Mouse (Mus musculus) intestine, embryonic 16.5 days (tissue): ENCODE data around the gene Gpbar1. TPM values are rescaled to one million over a fixed set of nuclear protein-coding genes. Genes with fewer than 3 reads are reported as not detected.

ENCODE experiments used
- ATAC-seq: fragments of 200-750 bp; cut with Nextera tagmentation; 2 replicates; pipeline ENCODE4 v1.8.0; 2017; ENCODE audit warnings: moderate TSS enrichment, moderate library complexity
- H3K27ac ChIP-seq: fragments of 300-500 bp; sonication (generic); 2 replicates; pipeline ENCODE4 v1.5.1; 2014; ENCODE audit warnings: mild to moderate bottlenecking, low read length
- H3K27me3 ChIP-seq: fragments of 300-500 bp; sonication (generic); replicated peaks from 2 replicates; pipeline ENCODE4 v1.6.1; 2014; ENCODE audit warnings: low read length, control low read depth, mixed read lengths; ENCODE audit not compliant: control insufficient read depth, insufficient read depth
- H3K36me3 ChIP-seq: fragments of 300-500 bp; sonication (generic); 2 replicates; pipeline ENCODE4 v1.6.1; 2014; ENCODE audit warnings: low read length, control low read depth; ENCODE audit not compliant: control insufficient read depth, insufficient read depth
- H3K4me1 ChIP-seq: fragments of 300-500 bp; sonication (generic); 2 replicates; pipeline ENCODE4 v1.6.1; 2014; ENCODE audit warnings: low read length, control low read depth, mixed read lengths; ENCODE audit not compliant: control insufficient read depth, insufficient read depth
- H3K4me2 ChIP-seq: fragments of 300-500 bp; sonication (generic); 2 replicates; pipeline ENCODE4 v1.6.1; 2014; ENCODE audit warnings: low read depth, low read length, control low read depth
- H3K4me3 ChIP-seq: fragments of 300-500 bp; sonication (generic); 2 replicates; pipeline ENCODE4 v1.5.1; 2014; ENCODE audit warnings: mild to moderate bottlenecking, low read length
- H3K9ac ChIP-seq: fragments of 300-500 bp; sonication (generic); 2 replicates; pipeline ENCODE4 v1.6.1; 2014; ENCODE audit warnings: low read depth, low read length
- H3K9me3 ChIP-seq: fragments of 300-500 bp; sonication (generic); 2 replicates; pipeline ENCODE4 v1.6.1; 2016; ENCODE audit warnings: low read length, control low read depth; ENCODE audit not compliant: control insufficient read depth
- WGBS: fragments of 180-500 bp; shearing (Covaris S2); extraction: QIAGEN DNeasy Blood & Tissue Kit; methylation state at CpG from one replicate; pipeline ENCODE4 v1.1.7; 2014; 5-methylcytosine and 5-hydroxymethylcytosine counted together
- polyA plus RNA-seq: library from polyadenylated mRNA; unstranded; fragments of >200 nt; fragmentation: Nextera tagmentation; extraction: Ambion mirVana; gene quantifications from 2 replicates; pipeline ENCODE4 v1.2.1, GENCODE M21; 2015

The Gpbar1 gene
- polyA plus RNA-seq, 1 experiment from 2014 or later: 2.7 TPM

- Histone ChIP-seq H3K9me3 (no peaks in the 10 kb centered on the region), H3K27me3 (no peaks in the 10 kb centered on the region), H3K4me3 (no peak overlapping the region), H3K27ac (peak overlapping the region; percentile 99), H3K36me3 (peaks cover 3% of the 10 kb centered on the region; the same call in 1 of the 2 replicates), H3K4me1 (peaks cover 94% of the 10 kb centered on the region), H3K4me2 (no peak overlapping the region), H3K9ac (peak overlapping the region; percentile 53)
- 79% methylated on average over 5 of the region's 5 CpGs for WGBS
- no peak for ATAC-seq
These were observed 19.9 kb downstream of the Gpbar1 start for GRCm38 (mm10) chr1:74298157-74298750.

GRCm38 (mm10) chr1:74298996-74299395 is 20.6 kb downstream of the Gpbar1 start:
- no peak for ATAC-seq
- H3K9ac ChIP-seq: peak overlapping the region; percentile 12; the same call in 1 of the 2 replicates
- no peaks in the 10 kb centered on the region for H3K27me3 ChIP-seq
- H3K4me3 ChIP-seq: no peak overlapping the region
- H3K27ac ChIP-seq: peak overlapping the region; percentile 99
- peaks cover 88% of the 10 kb centered on the region for H3K4me1 ChIP-seq
- H3K4me2 ChIP-seq: 0 out of 2 replicates have a peak overlapping the region, but pooled peaks have one; percentile 20
- H3K36me3 ChIP-seq: no peaks in the 10 kb centered on the region; the same call in 1 of the 2 replicates
- H3K9me3 ChIP-seq: no peaks in the 10 kb centered on the region
- 54% methylated on average over 5 of the region's 5 CpGs for WGBS

GRCm38 (mm10) chr1:74300347-74301110 is 22.2 kb downstream of the Gpbar1 start:
- Histone ChIP-seq H3K27me3 (no peaks in the 10 kb centered on the region), H3K4me1 (peaks cover 78% of the 10 kb centered on the region), H3K27ac (peak overlapping the region; percentile 54), H3K4me2 (no peak overlapping the region), H3K9ac (peak overlapping the region; percentile 8), H3K4me3 (no peak overlapping the region), H3K36me3 (no peaks in the 10 kb centered on the region; the same call in 1 of the 2 replicates), H3K9me3 (no peaks in the 10 kb centered on the region)
- WGBS: 67% methylated on average over 6 of the region's 6 CpGs
- ATAC-seq: no peak

GRCm38 (mm10) chr1:74302229-74302628 is 23.9 kb downstream of the Gpbar1 start:
- H3K27me3 ChIP-seq: no peaks in the 10 kb centered on the region
- peak overlapping the region; percentile 85; the same call in 1 of the 2 replicates for H3K9ac ChIP-seq
- H3K4me3 ChIP-seq: peak overlapping the region; percentile 72; the same call in 1 of the 2 replicates
- 86% methylated on average over 7 of the region's 7 CpGs for whole genome bisulfite sequencing
- H3K9me3 ChIP-seq: no peaks in the 10 kb centered on the region
- peak overlapping the region; percentile 66 for H3K4me2 ChIP-seq
- peaks cover 62% of the 10 kb centered on the region for H3K4me1 ChIP-seq
- no peaks in the 10 kb centered on the region; the same call in 1 of the 2 replicates for H3K36me3 ChIP-seq
- no peak for ATAC-seq
- no peak overlapping the region for H3K27ac ChIP-seq

- peak overlapping the region; percentile 85 for H3K9ac ChIP-seq
- ATAC-seq: no peak
- H3K4me2 ChIP-seq: peak overlapping the region; percentile 66
- no peak overlapping the region for H3K27ac ChIP-seq
- H3K4me1 ChIP-seq: peaks cover 62% of the 10 kb centered on the region
- H3K9me3 ChIP-seq: no peaks in the 10 kb centered on the region
- peak overlapping the region; percentile 72 for H3K4me3 ChIP-seq
- no peaks in the 10 kb centered on the region; the same call in 1 of the 2 replicates for H3K36me3 ChIP-seq
- H3K27me3 ChIP-seq: no peaks in the 10 kb centered on the region
- WGBS: 59% methylated on average over 2 of the region's 2 CpGs
These were observed 24.5 kb downstream of the Gpbar1 start for GRCm38 (mm10) chr1:74302835-74303234.

- peak overlapping the region; percentile 66 for H3K4me2 ChIP-seq
- H3K4me1 ChIP-seq: peaks cover 53% of the 10 kb centered on the region
- H3K9ac ChIP-seq: peak overlapping the region; percentile 85
- no peaks in the 10 kb centered on the region; the same call in 1 of the 2 replicates for H3K36me3 ChIP-seq
- under 1% methylated on average over 56 of the region's 56 CpGs for WGBS
- ATAC-seq: peak; percentile 87
- peak overlapping the region; percentile 72 for H3K4me3 ChIP-seq
- no peaks in the 10 kb centered on the region for H3K9me3 ChIP-seq
- peak overlapping the region; percentile 89 for H3K27ac ChIP-seq
- no peaks in the 10 kb centered on the region for H3K27me3 ChIP-seq
These were observed 25.4 kb downstream of the Gpbar1 start for GRCm38 (mm10) chr1:74303509-74304338.

- H3K4me2 ChIP-seq: peak overlapping the region; percentile 66
- peak overlapping the region; percentile 85 for H3K9ac ChIP-seq
- 7% methylated on average over 12 of the region's 12 CpGs for WGBS
- no peak for ATAC-seq
- H3K4me1 ChIP-seq: peaks cover 47% of the 10 kb centered on the region
- H3K27ac ChIP-seq: peak overlapping the region; percentile 89
- H3K9me3 ChIP-seq: no peaks in the 10 kb centered on the region
- H3K4me3 ChIP-seq: peak overlapping the region; percentile 72
- H3K27me3 ChIP-seq: no peaks in the 10 kb centered on the region
- H3K36me3 ChIP-seq: no peaks in the 10 kb centered on the region; the same call in 1 of the 2 replicates
These were observed 26.0 kb downstream of the Gpbar1 start for GRCm38 (mm10) chr1:74304339-74304790.

- Histone ChIP-seq H3K36me3 (no peaks in the 10 kb centered on the region; the same call in 1 of the 2 replicates), H3K27me3 (no peaks in the 10 kb centered on the region), H3K9me3 (no peaks in the 10 kb centered on the region), H3K4me2 (no peak overlapping the region), H3K9ac (no peak overlapping the region), H3K27ac (no peak overlapping the region), H3K4me1 (peaks cover 44% of the 10 kb centered on the region), H3K4me3 (no peak overlapping the region)
- no peak for ATAC-seq
- WGBS: 56% methylated on average over 4 of the region's 4 CpGs
These were observed 26.6 kb downstream of the Gpbar1 start for GRCm38 (mm10) chr1:74304946-74305345.
